Mouse (Mus musculus): Measurements from ENCODE around the gene Fyn. TPM values are rescaled to one million over a fixed set of nuclear protein-coding genes. Genes with fewer than 3 reads are reported as not detected.
A peak's percentile ranks its signal among the peaks of the same experiment; 100 is the strongest.

The Fyn gene
- polyA plus RNA-seq, 1 experiment from 2014 or later, result 20.2 TPM

DNA sequence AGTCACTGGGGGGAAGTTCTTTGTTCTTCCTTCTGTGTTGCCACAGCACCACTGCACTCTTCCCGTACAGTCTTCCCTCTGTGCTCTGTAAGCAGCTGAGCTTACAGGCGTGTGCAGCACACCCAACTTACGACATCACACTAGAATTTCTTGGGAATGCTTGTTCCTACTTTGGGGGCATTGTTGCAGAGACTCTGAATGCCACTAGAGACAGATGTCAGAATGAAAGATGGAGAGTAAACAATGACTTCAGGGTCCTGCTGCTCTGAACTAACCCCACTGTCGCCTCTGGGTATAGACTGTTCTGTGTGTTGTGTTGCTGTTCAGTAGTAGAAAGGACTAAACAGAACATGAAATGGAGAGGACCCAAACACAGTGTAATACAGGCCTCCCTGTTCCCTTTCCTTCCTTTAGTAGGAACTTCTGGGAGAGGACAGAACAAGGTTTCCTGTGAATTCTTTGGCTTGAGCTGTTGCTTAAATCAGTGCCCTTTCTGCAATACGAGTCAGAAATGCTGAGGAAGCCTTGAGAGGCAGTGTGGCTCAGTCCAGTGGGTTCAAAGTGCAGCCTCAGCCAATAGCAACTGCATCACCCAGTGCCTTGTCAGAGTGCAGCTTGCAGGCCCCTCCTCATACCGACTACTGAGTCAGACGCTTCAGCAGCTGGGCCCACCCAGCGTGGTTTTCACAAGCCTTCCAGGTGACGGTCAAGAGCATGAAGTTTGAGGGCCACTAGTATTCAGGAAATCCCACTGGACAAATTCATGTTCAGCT is 121.9 kb downstream of the Fyn start:
- Histone ChIP-seq H3K4me1 (ENCODE audit: control insufficient read depth, insufficient read depth, low read length) (peaks cover 18% of the 10 kb centered on the region), H3K9ac (ENCODE audit: low read length) (no peak overlapping the region), H3K27ac (ENCODE audit: low read length) (no peak overlapping the region), H3K4me2 (ENCODE audit: low read depth, low read length) (no peak overlapping the region), H3K9me3 (replicated peaks; ENCODE audit: control insufficient read depth, low read length) (no peaks in the 10 kb centered on the region), H3K27me3 (ENCODE audit: control insufficient read depth, insufficient read depth, low read length) (no peaks in the 10 kb centered on the region), H3K4me3 (replicated peaks; ENCODE audit: low read length) (no peak overlapping the region), H3K36me3 (ENCODE audit: control insufficient read depth, insufficient read depth, low read length) (no peaks in the 10 kb centered on the region)
- ATAC-seq (ENCODE audit: insufficient read depth, low FRiP score), result no peak
- 47% methylated on average over 9 of the region's 9 CpGs for WGBS

- Histone ChIP-seq H3K4me1 (ENCODE audit: control insufficient read depth, insufficient read depth, low read length) (peaks cover 5% of the 10 kb centered on the region), H3K9ac (ENCODE audit: low read length) (no peak overlapping the region), H3K27ac (ENCODE audit: low read length) (no peak overlapping the region), H3K9me3 (replicated peaks; ENCODE audit: control insufficient read depth, low read length) (no peaks in the 10 kb centered on the region), H3K27me3 (ENCODE audit: control insufficient read depth, insufficient read depth, low read length) (no peaks in the 10 kb centered on the region), H3K36me3 (ENCODE audit: control insufficient read depth, insufficient read depth, low read length) (no peaks in the 10 kb centered on the region), H3K4me3 (replicated peaks; ENCODE audit: low read length) (no peak overlapping the region), H3K4me2 (ENCODE audit: low read depth, low read length) (no peak overlapping the region)
- ATAC-seq (ENCODE audit: insufficient read depth, low FRiP score), result no peak
- WGBS, result 83% methylated on average over 6 of the region's 6 CpGs
These were observed 123.5 kb downstream of the Fyn start for GRCm38 (mm10) chr10:39492146-39492545.

DNA sequence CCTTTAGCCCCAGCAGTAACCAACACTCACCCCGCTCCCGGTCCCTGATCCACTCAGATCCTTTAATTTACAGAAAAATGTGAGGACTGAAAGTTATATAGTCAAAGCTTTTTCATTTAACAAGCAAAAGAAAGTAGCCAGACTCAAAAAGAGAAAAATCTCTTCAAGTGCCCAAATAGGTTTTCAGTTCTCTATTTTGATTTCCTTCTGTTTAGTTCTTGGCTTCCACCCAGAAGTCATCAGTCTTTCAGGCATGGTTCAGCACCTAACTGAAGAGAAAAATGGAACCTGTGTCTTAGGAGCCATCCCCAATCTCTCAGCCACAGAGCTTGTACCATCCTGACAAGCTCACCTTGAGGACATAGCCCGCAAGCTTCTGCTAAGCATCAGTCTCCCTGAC is 124.4 kb downstream of the Fyn start:
- H3K27ac ChIP-seq (ENCODE audit: low read length), result no peak overlapping the region
- no peak overlapping the region for H3K9ac ChIP-seq (ENCODE audit: low read length)
- no peak overlapping the region for H3K4me2 ChIP-seq (ENCODE audit: low read depth, low read length)
- H3K4me1 ChIP-seq (ENCODE audit: control insufficient read depth, insufficient read depth, low read length), result 0 out of 2 replicates have a peak, but pooled peaks cover 3% of the 10 kb centered on the region
- no peaks in the 10 kb centered on the region for H3K36me3 ChIP-seq (ENCODE audit: control insufficient read depth, insufficient read depth, low read length)
- H3K9me3 ChIP-seq (replicated peaks; ENCODE audit: control insufficient read depth, low read length), result no peaks in the 10 kb centered on the region
- no peak overlapping the region for H3K4me3 ChIP-seq (replicated peaks; ENCODE audit: low read length)
- no peaks in the 10 kb centered on the region for H3K27me3 ChIP-seq (ENCODE audit: control insufficient read depth, insufficient read depth, low read length)
- no peak for ATAC-seq (ENCODE audit: insufficient read depth, low FRiP score)
- 80% methylated on average over 3 of the region's 3 CpGs for WGBS

GRCm38 (mm10) chr10:39498641-39499040 is 130.0 kb downstream of the Fyn start:
- no peak for ATAC-seq (ENCODE audit: insufficient read depth, low FRiP score)
- WGBS, result 50% methylated on average over 7 of the region's 7 CpGs
- Histone ChIP-seq H3K9ac (ENCODE audit: low read length) (no peak overlapping the region), H3K4me3 (replicated peaks; ENCODE audit: low read length) (no peak overlapping the region), H3K9me3 (replicated peaks; ENCODE audit: control insufficient read depth, low read length) (no peaks in the 10 kb centered on the region), H3K27ac (ENCODE audit: low read length) (no peak overlapping the region), H3K36me3 (ENCODE audit: control insufficient read depth, insufficient read depth, low read length) (no peaks in the 10 kb centered on the region), H3K4me2 (ENCODE audit: low read depth, low read length) (no peak overlapping the region), H3K27me3 (ENCODE audit: control insufficient read depth, insufficient read depth, low read length) (no peaks in the 10 kb centered on the region), H3K4me1 (ENCODE audit: control insufficient read depth, insufficient read depth, low read length) (peaks cover 20% of the 10 kb centered on the region; the same call in 1 of the 2 replicates)

DNA sequence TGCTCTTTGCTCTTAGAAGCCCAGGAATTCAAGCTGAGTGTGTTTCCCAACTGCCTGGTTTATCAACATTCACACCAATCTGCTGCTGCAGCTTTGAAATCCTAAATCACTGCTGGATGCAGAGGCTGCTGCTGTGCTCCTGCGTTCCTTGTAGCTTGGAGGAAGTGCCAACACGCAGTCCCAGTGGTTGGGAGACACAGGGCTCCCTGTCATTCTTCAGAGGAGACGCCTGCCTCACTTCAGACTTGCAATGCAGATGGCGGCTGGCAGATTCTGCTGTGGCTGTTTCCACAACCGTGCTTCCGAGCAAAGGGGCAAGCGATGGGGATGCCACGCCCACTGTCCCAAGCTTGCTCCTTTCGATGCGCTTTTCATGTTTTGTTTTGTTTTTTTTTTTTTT is 132.9 kb downstream of the Fyn start:
- Histone ChIP-seq H3K4me1 (ENCODE audit: control insufficient read depth, insufficient read depth, low read length) (peaks cover 31% of the 10 kb centered on the region), H3K4me2 (ENCODE audit: low read depth, low read length) (no peak overlapping the region), H3K9me3 (replicated peaks; ENCODE audit: control insufficient read depth, low read length) (no peaks in the 10 kb centered on the region), H3K36me3 (ENCODE audit: control insufficient read depth, insufficient read depth, low read length) (no peaks in the 10 kb centered on the region), H3K9ac (ENCODE audit: low read length) (no peak overlapping the region), H3K4me3 (replicated peaks; ENCODE audit: low read length) (no peak overlapping the region), H3K27me3 (ENCODE audit: control insufficient read depth, insufficient read depth, low read length) (no peaks in the 10 kb centered on the region), H3K27ac (ENCODE audit: low read length) (peak overlapping the region; percentile 40; the same call in 1 of the 2 replicates)
- no peak for ATAC-seq (ENCODE audit: insufficient read depth, low FRiP score)
- WGBS, result 51% methylated on average over 10 of the region's 10 CpGs

GRCm38 (mm10) chr10:39501977-39502706 is 133.5 kb downstream of the Fyn start:
- Histone ChIP-seq H3K27me3 (ENCODE audit: control insufficient read depth, insufficient read depth, low read length) (no peaks in the 10 kb centered on the region), H3K4me1 (ENCODE audit: control insufficient read depth, insufficient read depth, low read length) (peaks cover 37% of the 10 kb centered on the region), H3K4me3 (replicated peaks; ENCODE audit: low read length) (no peak overlapping the region), H3K36me3 (ENCODE audit: control insufficient read depth, insufficient read depth, low read length) (no peaks in the 10 kb centered on the region), H3K9me3 (replicated peaks; ENCODE audit: control insufficient read depth, low read length) (no peaks in the 10 kb centered on the region), H3K27ac (ENCODE audit: low read length) (peak overlapping the region; percentile 40; the same call in 1 of the 2 replicates), H3K4me2 (ENCODE audit: low read depth, low read length) (no peak overlapping the region), H3K9ac (ENCODE audit: low read length) (no peak overlapping the region)
- 54% methylated on average over 13 of the region's 13 CpGs for WGBS
- peak; percentile 72 for ATAC-seq (ENCODE audit: insufficient read depth, low FRiP score)

GRCm38 (mm10) chr10:39503331-39503730 is 134.7 kb downstream of the Fyn start:
- no peak for ATAC-seq (ENCODE audit: insufficient read depth, low FRiP score)
- Histone ChIP-seq H3K4me2 (ENCODE audit: low read depth, low read length) (no peak overlapping the region), H3K27me3 (ENCODE audit: control insufficient read depth, insufficient read depth, low read length) (no peaks in the 10 kb centered on the region), H3K4me1 (ENCODE audit: control insufficient read depth, insufficient read depth, low read length) (peaks cover 35% of the 10 kb centered on the region), H3K27ac (ENCODE audit: low read length) (no peak overlapping the region), H3K9ac (ENCODE audit: low read length) (no peak overlapping the region), H3K9me3 (replicated peaks; ENCODE audit: control insufficient read depth, low read length) (no peaks in the 10 kb centered on the region), H3K36me3 (ENCODE audit: control insufficient read depth, insufficient read depth, low read length) (no peaks in the 10 kb centered on the region), H3K4me3 (replicated peaks; ENCODE audit: low read length) (no peak overlapping the region)
- 89% methylated on average over 5 of the region's 5 CpGs for WGBS

DNA sequence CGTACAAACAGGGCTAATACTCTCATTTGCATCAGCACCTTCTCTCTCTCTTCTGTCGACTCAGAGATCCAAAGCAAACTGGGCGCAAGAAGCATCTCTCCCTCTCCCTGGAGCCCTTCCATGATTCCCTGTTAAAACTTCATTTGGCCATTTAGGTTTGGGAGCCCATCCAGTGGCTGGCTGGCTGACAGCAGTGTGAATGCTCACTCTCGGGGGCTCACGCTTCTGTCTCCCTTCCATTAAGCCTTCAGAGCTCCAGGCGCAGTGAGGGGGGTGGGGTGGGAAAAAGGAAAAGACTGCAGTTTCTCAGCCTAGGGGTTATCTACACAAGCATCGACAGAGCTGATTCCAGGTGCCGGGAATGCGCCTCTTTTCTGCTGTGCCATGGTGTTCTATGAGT is 136.4 kb downstream of the Fyn start:
- peaks cover 33% of the 10 kb centered on the region for H3K4me1 ChIP-seq (ENCODE audit: control insufficient read depth, insufficient read depth, low read length)
- 0 out of 2 replicates have a peak overlapping the region, but pooled peaks have one; percentile 2 for H3K4me2 ChIP-seq (ENCODE audit: low read depth, low read length)
- H3K27ac ChIP-seq (ENCODE audit: low read length), result 0 out of 2 replicates have a peak overlapping the region, but pooled peaks have one; percentile 15
- no peak overlapping the region for H3K9ac ChIP-seq (ENCODE audit: low read length)
- no peaks in the 10 kb centered on the region for H3K9me3 ChIP-seq (replicated peaks; ENCODE audit: control insufficient read depth, low read length)
- no peaks in the 10 kb centered on the region for H3K36me3 ChIP-seq (ENCODE audit: control insufficient read depth, insufficient read depth, low read length)
- 17% methylated on average over 9 of the region's 9 CpGs for WGBS
- no peaks in the 10 kb centered on the region for H3K27me3 ChIP-seq (ENCODE audit: control insufficient read depth, insufficient read depth, low read length)
- ATAC-seq (ENCODE audit: insufficient read depth, low FRiP score), result no peak
- H3K4me3 ChIP-seq (replicated peaks; ENCODE audit: low read length), result no peak overlapping the region

DNA sequence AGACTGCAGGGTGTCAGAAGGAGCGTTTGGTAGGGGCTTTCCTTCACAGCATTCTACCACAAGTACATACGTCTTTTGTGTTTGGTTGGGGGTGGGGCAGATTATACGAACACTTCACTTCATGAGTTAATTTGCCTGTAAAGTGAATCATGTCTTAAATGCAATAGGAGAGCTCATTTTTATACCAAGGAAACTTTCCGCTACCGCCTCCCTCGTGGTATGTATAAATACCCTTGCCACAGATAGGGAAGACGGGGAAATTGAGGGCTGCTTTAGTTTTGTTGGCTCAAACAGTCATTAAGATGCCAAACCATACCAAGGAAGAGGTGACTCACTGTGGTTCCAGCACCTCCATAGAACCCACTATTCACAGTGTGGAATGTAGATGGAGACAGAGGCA is 137.0 kb downstream of the Fyn start:
- H3K4me3 ChIP-seq (replicated peaks; ENCODE audit: low read length), result no peak overlapping the region
- no peaks in the 10 kb centered on the region for H3K27me3 ChIP-seq (ENCODE audit: control insufficient read depth, insufficient read depth, low read length)
- ATAC-seq (ENCODE audit: insufficient read depth, low FRiP score), result no peak
- H3K4me1 ChIP-seq (ENCODE audit: control insufficient read depth, insufficient read depth, low read length), result peaks cover 37% of the 10 kb centered on the region
- no peak overlapping the region for H3K4me2 ChIP-seq (ENCODE audit: low read depth, low read length)
- no peak overlapping the region for H3K9ac ChIP-seq (ENCODE audit: low read length)
- H3K9me3 ChIP-seq (replicated peaks; ENCODE audit: control insufficient read depth, low read length), result no peaks in the 10 kb centered on the region
- 0 out of 2 replicates have a peak overlapping the region, but pooled peaks have one; percentile 15 for H3K27ac ChIP-seq (ENCODE audit: low read length)
- no peaks in the 10 kb centered on the region for H3K36me3 ChIP-seq (ENCODE audit: control insufficient read depth, insufficient read depth, low read length)
- WGBS, result 60% methylated on average over 7 of the region's 7 CpGs
